Mouse (Mus musculus): ENCODE measurements at regions not wholly inside any gene's neighbourhood (a gene's known extent, or its start where the extent isn't known, plus 50 kb on each side); places are given as distances from the start of the nearest gene placed in this dataset.

DNA sequence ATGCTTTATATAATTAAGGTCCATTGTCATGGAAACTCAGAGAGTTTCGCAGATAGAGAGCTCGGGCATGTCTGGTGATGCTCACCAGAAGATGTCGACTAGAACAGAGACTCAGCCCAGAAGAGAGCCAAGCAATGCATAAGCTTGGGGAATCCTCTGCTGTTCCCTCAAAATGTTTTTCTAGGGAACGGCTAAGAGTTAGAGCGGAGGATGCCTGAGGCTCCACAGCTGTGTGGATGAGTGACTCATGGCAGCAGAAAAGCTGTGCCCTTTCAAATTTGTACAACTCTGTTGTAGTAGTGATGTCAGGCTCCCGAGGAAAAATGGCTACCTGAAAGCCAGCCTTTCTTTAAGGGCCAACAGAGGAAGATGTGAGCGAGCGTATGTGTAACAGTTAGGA, 586.2 kb upstream of the Fam19a5 start:
- TF ChIP-seq POLR2A (IDR thresholded peaks at IDR 0.05; ENCODE audit: low read depth, low read length) (no peak), CTCF (IDR thresholded peaks at IDR 0.05; ENCODE audit: borderline replicate concordance, insufficient read depth, low read length) (no peak)
